Mouse (Mus musculus): ENCODE results near the gene Kif5c. TPM values are rescaled to one million over a fixed set of nuclear protein-coding genes. Genes with fewer than 3 reads are reported as not detected.

Kif5c gene
- polyA plus RNA-seq, 1 experiment from 2014 or later: 1.1 TPM

GRCm38 (mm10) chr2:49732745-49733655 is 113.9 kb downstream of the Kif5c start:
- Histone ChIP-seq H3K27me3 (ENCODE audit: control insufficient read depth, insufficient read depth, low read length) (no peaks in the 10 kb centered on the region), H3K4me1 (ENCODE audit: control insufficient read depth in 2 of 2, insufficient read depth in 2 of 2, low read length in 2 of 2) (peaks cover 8 to 15% of the 10 kb centered on the region in 2 experiments; a peak in 2 of 4 replicates), H3K36me3 (ENCODE audit: control insufficient read depth, insufficient read depth, low read length) (no peaks in the 10 kb centered on the region), H3K27ac (replicated peaks in 1 of 2; ENCODE audit: control insufficient read depth in 1 of 2, insufficient read depth in 1 of 2, low read depth in 2 of 2, low read length in 2 of 2) (no peak overlapping the region), H3K9ac (ENCODE audit: low read length) (no peak overlapping the region), H3K9me3 (ENCODE audit: control insufficient read depth, low read length) (no peaks in the 10 kb centered on the region), H3K4me3 (ENCODE audit: control insufficient read depth in 1 of 2, insufficient read depth in 1 of 2, low read depth in 1 of 2, low read length in 2 of 2) (no peak overlapping the region), H3K4me2 (ENCODE audit: low read length) (peak overlapping the region; percentile 59; the same call in 1 of the 2 replicates)
- 73% methylated on average over 11 of the region's 11 CpGs for WGBS
- no peak for ATAC-seq (ENCODE audit: insufficient number of reproducible peaks, insufficient read depth, low FRiP score, low read depth)

- no peak for ATAC-seq (ENCODE audit: insufficient number of reproducible peaks, insufficient read depth, low FRiP score, low read depth)
- WGBS: 30% methylated on average over 7 of the region's 7 CpGs
- no peaks in the 10 kb centered on the region for H3K27me3 ChIP-seq (ENCODE audit: control insufficient read depth, insufficient read depth, low read length)
- H3K9ac ChIP-seq (ENCODE audit: low read length): no peak overlapping the region
- peak overlapping the region; percentile 59 for H3K4me2 ChIP-seq (ENCODE audit: low read length)
- no peaks in the 10 kb centered on the region for H3K9me3 ChIP-seq (ENCODE audit: control insufficient read depth, low read length)
- no peaks in the 10 kb centered on the region for H3K36me3 ChIP-seq (ENCODE audit: control insufficient read depth, insufficient read depth, low read length)
- H3K4me1 ChIP-seq (ENCODE audit: control insufficient read depth in 2 of 2, insufficient read depth in 2 of 2, low read length in 2 of 2): peaks cover 8 to 15% of the 10 kb centered on the region in 2 experiments; a peak in 2 of 4 replicates
- no peak overlapping the region for H3K27ac ChIP-seq (replicated peaks in 1 of 2; ENCODE audit: control insufficient read depth in 1 of 2, insufficient read depth in 1 of 2, low read depth in 2 of 2, low read length in 2 of 2)
- no peak overlapping the region for H3K4me3 ChIP-seq (ENCODE audit: control insufficient read depth in 1 of 2, insufficient read depth in 1 of 2, low read depth in 1 of 2, low read length in 2 of 2)
Measured at GRCm38 (mm10) chr2:49733656-49734008, 114.5 kb downstream of the Kif5c start.

- peaks cover 8 to 15% of the 10 kb centered on the region in 2 experiments; a peak in 2 of 4 replicates for H3K4me1 ChIP-seq (ENCODE audit: control insufficient read depth in 2 of 2, insufficient read depth in 2 of 2, low read length in 2 of 2)
- no peak; the same call in 1 of the 2 replicates for ATAC-seq (ENCODE audit: insufficient number of reproducible peaks, insufficient read depth, low FRiP score, low read depth)
- no peaks in the 10 kb centered on the region for H3K36me3 ChIP-seq (ENCODE audit: control insufficient read depth, insufficient read depth, low read length)
- no peaks in the 10 kb centered on the region for H3K27me3 ChIP-seq (ENCODE audit: control insufficient read depth, insufficient read depth, low read length)
- no peak overlapping the region for H3K27ac ChIP-seq (replicated peaks in 1 of 2; ENCODE audit: control insufficient read depth in 1 of 2, insufficient read depth in 1 of 2, low read depth in 2 of 2, low read length in 2 of 2)
- H3K9me3 ChIP-seq (ENCODE audit: control insufficient read depth, low read length): no peaks in the 10 kb centered on the region
- no peak overlapping the region for H3K9ac ChIP-seq (ENCODE audit: low read length)
- H3K4me2 ChIP-seq (ENCODE audit: low read length): peak overlapping the region; percentile 59
- 45% methylated on average over 7 of the region's 7 CpGs for WGBS
- peak overlapping the region; percentile 25 to 27 for H3K4me3 ChIP-seq (ENCODE audit: control insufficient read depth in 1 of 2, insufficient read depth in 1 of 2, low read depth in 1 of 2, low read length in 2 of 2)
Measured at GRCm38 (mm10) chr2:49734013-49734780, 115.1 kb downstream of the Kif5c start.

- no peak for ATAC-seq (ENCODE audit: insufficient number of reproducible peaks, insufficient read depth, low FRiP score, low read depth)
- Histone ChIP-seq H3K27me3 (ENCODE audit: control insufficient read depth, insufficient read depth, low read length) (no peaks in the 10 kb centered on the region), H3K9ac (ENCODE audit: low read length) (no peak overlapping the region), H3K36me3 (ENCODE audit: control insufficient read depth, insufficient read depth, low read length) (no peaks in the 10 kb centered on the region), H3K4me1 (ENCODE audit: control insufficient read depth in 2 of 2, insufficient read depth in 2 of 2, low read length in 2 of 2) (peaks cover 8 to 11% of the 10 kb centered on the region in 2 experiments; a peak in 2 of 4 replicates), H3K9me3 (ENCODE audit: control insufficient read depth, low read length) (no peaks in the 10 kb centered on the region), H3K27ac (replicated peaks in 1 of 2; ENCODE audit: control insufficient read depth in 1 of 2, insufficient read depth in 1 of 2, low read depth in 2 of 2, low read length in 2 of 2) (no peak overlapping the region), H3K4me2 (ENCODE audit: low read length) (no peak overlapping the region), H3K4me3 (ENCODE audit: control insufficient read depth in 1 of 2, insufficient read depth in 1 of 2, low read depth in 1 of 2, low read length in 2 of 2) (no peak overlapping the region)
- WGBS: 59% methylated on average over 13 of the region's 13 CpGs
Measured at GRCm38 (mm10) chr2:49735386-49735785, 116.3 kb downstream of the Kif5c start.

- WGBS: 79% methylated on average over 5 of the region's 5 CpGs
- no peaks in the 10 kb centered on the region for H3K27me3 ChIP-seq (ENCODE audit: control insufficient read depth, insufficient read depth, low read length)
- H3K4me3 ChIP-seq (ENCODE audit: control insufficient read depth in 1 of 2, insufficient read depth in 1 of 2, low read depth in 1 of 2, low read length in 2 of 2): no peak overlapping the region
- no peak for ATAC-seq (ENCODE audit: insufficient number of reproducible peaks, insufficient read depth, low FRiP score, low read depth)
- H3K36me3 ChIP-seq (ENCODE audit: control insufficient read depth, insufficient read depth, low read length): no peaks in the 10 kb centered on the region
- H3K4me2 ChIP-seq (ENCODE audit: low read length): no peak overlapping the region
- no peaks in the 10 kb centered on the region for H3K9me3 ChIP-seq (ENCODE audit: control insufficient read depth, low read length)
- H3K27ac ChIP-seq (replicated peaks in 1 of 2; ENCODE audit: control insufficient read depth in 1 of 2, insufficient read depth in 1 of 2, low read depth in 2 of 2, low read length in 2 of 2): no peak overlapping the region
- H3K9ac ChIP-seq (ENCODE audit: low read length): no peak overlapping the region
- H3K4me1 ChIP-seq (ENCODE audit: control insufficient read depth in 2 of 2, insufficient read depth in 2 of 2, low read length in 2 of 2): peaks cover under 1% of the 10 kb centered on the region in 2 experiments; a peak in 1 of 4 replicates
Measured at GRCm38 (mm10) chr2:49739046-49739445, 119.9 kb downstream of the Kif5c start.

GRCm38 (mm10) chr2:49741026-49741425 is 121.9 kb downstream of the Kif5c start:
- no peak for ATAC-seq (ENCODE audit: insufficient number of reproducible peaks, insufficient read depth, low FRiP score, low read depth)
- no peaks in the 10 kb centered on the region for H3K9me3 ChIP-seq (ENCODE audit: control insufficient read depth, low read length)
- H3K4me2 ChIP-seq (ENCODE audit: low read length): no peak overlapping the region
- 62% methylated on average over 6 of the region's 6 CpGs for WGBS
- H3K36me3 ChIP-seq (ENCODE audit: control insufficient read depth, insufficient read depth, low read length): no peaks in the 10 kb centered on the region
- H3K9ac ChIP-seq (ENCODE audit: low read length): no peak overlapping the region
- peaks cover 15 to 19% of the 10 kb centered on the region in 2 experiments for H3K4me1 ChIP-seq (ENCODE audit: control insufficient read depth in 2 of 2, insufficient read depth in 2 of 2, low read length in 2 of 2)
- H3K27ac ChIP-seq (replicated peaks in 1 of 2; ENCODE audit: control insufficient read depth in 1 of 2, insufficient read depth in 1 of 2, low read depth in 2 of 2, low read length in 2 of 2): no peak overlapping the region
- no peak overlapping the region for H3K4me3 ChIP-seq (ENCODE audit: control insufficient read depth in 1 of 2, insufficient read depth in 1 of 2, low read depth in 1 of 2, low read length in 2 of 2)
- no peaks in the 10 kb centered on the region for H3K27me3 ChIP-seq (ENCODE audit: control insufficient read depth, insufficient read depth, low read length)

GRCm38 (mm10) chr2:49741895-49742734 is 123.0 kb downstream of the Kif5c start:
- H3K27me3 ChIP-seq (ENCODE audit: control insufficient read depth, insufficient read depth, low read length): no peaks in the 10 kb centered on the region
- no peak for ATAC-seq (ENCODE audit: insufficient number of reproducible peaks, insufficient read depth, low FRiP score, low read depth)
- WGBS: 67% methylated on average over 16 of the region's 16 CpGs

More at GRCm38 (mm10) chr2:49741895-49742734, 123.0 kb downstream of the Kif5c start:
- no peak overlapping the region for H3K4me2 ChIP-seq (ENCODE audit: low read length)
- H3K9ac ChIP-seq (ENCODE audit: low read length): no peak overlapping the region
- H3K4me3 ChIP-seq (ENCODE audit: control insufficient read depth in 1 of 2, insufficient read depth in 1 of 2, low read depth in 1 of 2, low read length in 2 of 2): no peak overlapping the region
- peaks cover 15 to 19% of the 10 kb centered on the region in 2 experiments for H3K4me1 ChIP-seq (ENCODE audit: control insufficient read depth in 2 of 2, insufficient read depth in 2 of 2, low read length in 2 of 2)
- no peak overlapping the region for H3K27ac ChIP-seq (replicated peaks in 1 of 2; ENCODE audit: control insufficient read depth in 1 of 2, insufficient read depth in 1 of 2, low read depth in 2 of 2, low read length in 2 of 2)
- no peaks in the 10 kb centered on the region for H3K36me3 ChIP-seq (ENCODE audit: control insufficient read depth, insufficient read depth, low read length)
- no peaks in the 10 kb centered on the region for H3K9me3 ChIP-seq (ENCODE audit: control insufficient read depth, low read length)

All from heart, embryonic 14.5 days (tissue).